Mouse (Mus musculus): ENCODE data around the gene Zfp128. TPM values are rescaled to one million over a fixed set of nuclear protein-coding genes. Genes with fewer than 3 reads are reported as not detected.
A peak's percentile ranks its signal among the peaks of the same experiment; 100 is the strongest.
"Not testable (repeated sequence)": the region's sequence is repeated elsewhere in the genome, so short reads cannot be mapped to it uniquely, and the experiment has no call there.

Gene Zfp128
- total RNA-seq (2021) (1 to 10 TPM; 2.9 to 3.7 TPM), polyA plus RNA-seq (2012; rRNA removed) (0.28 and 0.43 TPM in 2 replicates)
- long read RNA-seq = 0 reads

DNA sequence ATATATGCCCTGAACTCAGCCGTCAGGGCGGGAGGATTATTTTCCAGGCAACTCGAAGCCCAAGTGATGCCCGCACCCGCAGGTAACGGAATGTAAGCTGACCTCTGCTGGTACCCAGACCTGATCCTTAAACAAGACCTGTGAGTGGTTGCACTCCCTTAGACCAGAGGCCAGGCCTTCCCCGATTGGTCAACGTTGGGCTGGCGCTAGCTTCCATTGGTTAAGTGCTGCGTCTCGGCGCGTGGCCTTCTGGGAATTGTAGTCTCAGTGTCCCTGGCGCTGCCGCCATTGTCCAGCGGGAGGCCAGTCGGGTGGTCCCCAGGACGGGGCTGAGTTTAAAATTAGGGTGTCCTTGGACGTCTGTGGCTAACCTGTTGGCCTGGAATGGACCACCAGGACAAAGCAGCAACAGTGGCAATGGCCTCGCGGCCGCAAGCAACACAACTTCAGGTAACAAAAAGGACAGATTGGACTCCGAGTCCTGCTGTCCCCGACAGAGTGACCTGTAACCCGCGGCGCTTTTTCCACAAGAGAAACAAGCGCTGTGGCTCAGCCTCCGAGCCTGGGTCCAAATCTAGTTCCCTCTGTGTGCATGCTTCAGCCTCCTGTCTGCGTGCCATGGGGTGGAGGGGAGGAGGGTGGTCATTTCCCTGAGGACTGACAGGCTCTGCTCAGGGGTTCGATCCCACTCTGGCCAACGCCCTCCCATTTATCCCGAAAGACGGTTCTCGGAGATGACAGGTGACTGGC, at the start of gene Zfp128:
Zfp128 (plus strand) TSS at position 267 of the 750 bp plus-strand sequence.
- DNase-seq = peak; percentile 96

DNA sequence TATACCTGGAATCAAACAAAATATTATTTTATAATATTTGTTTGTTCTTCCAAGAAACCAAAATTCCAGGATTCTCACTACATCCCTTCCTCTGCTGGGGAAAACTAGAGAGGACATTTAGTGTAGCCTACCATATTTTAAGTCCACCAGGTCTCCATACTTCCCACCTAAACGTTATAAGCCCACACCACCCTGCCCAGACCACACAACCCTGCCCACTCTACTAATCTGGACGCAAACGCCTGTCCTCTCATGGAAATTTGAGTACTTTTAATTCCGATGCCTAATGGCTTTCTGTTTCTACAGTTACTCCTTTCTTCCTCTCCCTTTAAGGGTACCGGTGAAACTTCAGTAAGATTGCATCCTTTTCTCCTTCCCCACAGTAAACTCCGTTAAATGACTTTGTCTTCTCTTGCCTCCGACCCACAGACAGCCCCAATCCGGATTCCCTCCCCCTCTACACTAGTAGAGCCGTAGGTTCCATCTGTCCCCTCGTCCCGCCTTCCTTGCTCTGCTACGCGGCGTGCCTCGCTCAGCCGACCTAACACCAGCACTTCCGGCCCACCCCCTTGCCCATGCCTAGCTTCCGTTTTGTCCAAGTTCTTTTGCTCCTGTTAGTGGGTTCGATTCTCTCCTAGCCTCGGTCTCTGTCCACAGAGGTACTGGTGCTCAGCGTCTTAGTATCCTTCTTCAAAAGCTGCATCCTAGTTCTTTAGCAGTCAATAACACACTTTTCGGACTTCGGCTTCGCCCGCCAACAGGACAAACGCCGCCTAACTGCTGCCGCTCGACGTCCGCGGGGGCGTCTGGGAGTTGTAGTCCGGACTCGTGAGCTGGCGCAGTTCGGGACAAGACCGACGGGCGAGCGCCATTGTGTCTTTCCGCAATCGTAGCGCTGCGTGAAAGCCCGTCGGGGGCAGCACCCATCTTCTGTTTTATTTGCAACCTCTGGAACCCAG, 46.5 kb upstream of the Zfp128 start, which contains the start of gene Zfp110:
Zfp110 (plus strand) TSS at position 600 of the 959 bp plus-strand sequence.
- DNase-seq = peak; percentile 95

DNA sequence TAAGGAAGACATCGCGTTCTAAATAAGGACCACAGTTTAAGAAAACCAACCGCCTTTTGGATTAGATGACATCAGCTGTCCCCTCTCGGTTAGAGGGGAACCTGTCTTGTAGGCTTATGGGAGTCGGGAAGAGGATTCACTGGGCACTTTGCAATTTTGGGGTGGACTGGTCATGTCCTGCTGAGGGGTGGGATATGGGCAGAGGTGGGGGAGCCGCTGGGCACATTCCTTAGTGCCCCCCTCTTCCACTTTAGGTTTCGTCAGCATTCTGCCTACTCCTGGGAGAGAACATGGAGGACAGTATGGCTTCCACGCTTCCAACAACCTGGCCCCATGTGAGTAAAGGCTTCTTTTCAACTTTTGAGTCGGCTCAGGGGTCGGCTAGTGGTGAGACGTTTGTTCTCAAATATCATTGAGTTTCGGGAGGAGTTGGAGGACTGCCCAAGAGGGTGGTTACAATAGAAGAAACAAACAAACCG, 45.7 kb upstream of the Zfp128 start:
- peak; percentile 41 for DNase-seq

DNA sequence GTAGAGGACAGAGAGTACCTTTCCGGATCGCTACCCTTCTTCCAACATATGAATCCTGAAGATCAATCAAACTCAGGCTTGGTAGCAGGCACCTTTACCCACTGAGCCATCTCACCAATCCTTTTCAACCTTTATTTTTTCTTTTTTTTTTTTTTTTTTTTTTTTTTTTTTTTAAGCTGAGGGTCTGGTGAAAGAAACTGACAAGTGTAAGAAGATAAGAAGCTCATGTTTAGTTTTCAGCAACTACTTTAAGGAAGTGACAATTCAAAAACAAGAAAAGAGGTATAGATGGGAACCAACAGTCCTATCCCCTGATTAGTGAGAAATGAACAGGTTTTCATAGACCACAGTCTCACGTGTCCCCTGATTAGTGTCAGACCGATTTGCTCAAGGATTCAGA, 45.2 kb upstream of the Zfp128 start:
- DNase-seq = no peak

DNA sequence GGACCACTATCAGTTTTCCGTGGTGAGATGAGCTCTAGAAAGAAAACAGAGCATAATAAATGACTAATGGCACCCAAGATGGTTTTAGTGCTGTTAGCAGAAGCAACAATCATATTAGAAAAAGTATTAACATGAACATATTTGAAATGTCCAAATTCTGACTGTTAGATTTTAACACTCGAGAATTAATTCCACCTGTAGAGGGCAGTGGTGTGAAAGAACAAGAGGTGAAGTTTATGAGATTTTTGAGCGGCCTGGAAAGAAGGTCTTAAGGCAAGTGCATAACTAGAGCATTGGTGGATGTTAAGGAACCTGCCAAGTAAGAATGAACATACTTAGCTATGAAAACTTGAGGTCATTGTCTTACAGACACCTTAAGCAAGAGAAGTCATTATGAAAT, 6.7 kb upstream of the Zfp128 start:
- peak; percentile 17 for DNase-seq

DNA sequence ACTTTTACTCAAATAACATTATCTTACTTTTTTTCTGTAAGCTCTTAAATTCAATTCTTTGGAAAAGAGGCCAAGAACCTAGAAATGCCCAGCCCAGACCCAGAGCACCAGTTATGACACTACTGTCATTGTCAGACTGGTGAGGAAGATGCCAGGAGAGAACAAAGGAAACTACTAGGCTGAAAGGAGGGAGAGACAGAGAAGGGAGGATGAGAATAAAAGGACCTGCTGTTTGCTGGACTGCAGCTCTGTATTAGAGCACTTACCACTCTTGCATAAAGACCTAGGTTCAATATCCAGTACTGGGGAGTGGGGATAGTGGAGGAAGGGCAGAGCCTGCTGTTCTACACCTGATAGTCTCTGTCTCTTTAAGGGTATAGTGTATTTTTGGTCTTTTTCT, 941 bp upstream of the Zfp128 start:
- DNase-seq = no peak

DNA sequence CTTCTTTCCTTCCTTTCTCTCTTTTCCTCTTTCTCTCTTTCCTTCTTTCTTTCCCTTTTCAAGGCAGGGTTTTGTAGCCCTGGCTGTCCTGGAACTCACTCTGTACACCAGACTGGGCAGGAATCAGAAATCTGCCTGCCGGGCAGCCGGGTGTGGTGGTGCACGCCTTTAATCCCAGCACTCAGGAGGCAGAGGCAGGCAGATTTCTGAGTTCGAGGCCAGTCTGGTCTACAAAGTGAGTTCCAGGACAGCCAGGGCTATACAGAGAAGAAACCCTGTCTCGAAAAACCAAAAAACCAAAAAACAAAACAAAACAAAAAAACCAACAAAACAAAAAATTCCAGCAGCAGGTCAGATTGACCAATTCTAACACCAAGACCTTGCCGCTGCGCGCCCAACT, 480 bp upstream of the Zfp128 start:
- not testable (repeated sequence) for DNase-seq

DNA sequence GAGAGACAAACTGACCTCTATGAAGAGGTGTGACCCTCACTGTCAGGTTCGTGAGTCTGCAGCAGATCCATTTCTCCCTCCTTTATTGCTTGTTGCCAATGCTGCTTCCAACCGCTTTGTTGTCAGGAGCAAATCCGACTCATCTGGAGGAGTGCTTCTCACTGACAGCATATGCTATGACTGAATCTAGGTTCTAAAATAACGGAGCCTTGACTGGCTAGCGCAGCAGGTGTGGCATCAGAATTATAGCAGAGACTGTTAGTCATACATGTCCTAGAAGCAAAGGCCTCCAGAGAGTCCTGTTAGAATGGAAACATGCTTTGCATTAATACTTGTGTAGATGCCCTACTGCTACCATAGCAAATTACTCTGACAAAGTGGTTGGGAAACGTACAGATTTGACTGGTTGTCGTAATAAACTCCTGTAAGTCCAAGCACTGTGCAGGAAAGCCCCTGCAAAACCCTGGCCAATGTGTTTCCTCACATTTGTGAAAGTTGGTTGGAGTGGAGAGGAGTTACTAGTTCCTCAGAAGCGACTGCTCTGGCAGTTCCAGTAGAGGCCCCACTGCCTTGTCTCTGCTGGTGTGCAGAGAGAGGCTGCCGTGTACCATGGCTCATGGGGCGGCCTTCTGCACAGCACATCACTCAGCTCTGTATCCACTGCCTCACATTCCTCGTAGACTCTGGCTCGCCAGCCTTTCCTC, 5.7 kb downstream of the Zfp128 start:
- DNase-seq = no peak

DNA sequence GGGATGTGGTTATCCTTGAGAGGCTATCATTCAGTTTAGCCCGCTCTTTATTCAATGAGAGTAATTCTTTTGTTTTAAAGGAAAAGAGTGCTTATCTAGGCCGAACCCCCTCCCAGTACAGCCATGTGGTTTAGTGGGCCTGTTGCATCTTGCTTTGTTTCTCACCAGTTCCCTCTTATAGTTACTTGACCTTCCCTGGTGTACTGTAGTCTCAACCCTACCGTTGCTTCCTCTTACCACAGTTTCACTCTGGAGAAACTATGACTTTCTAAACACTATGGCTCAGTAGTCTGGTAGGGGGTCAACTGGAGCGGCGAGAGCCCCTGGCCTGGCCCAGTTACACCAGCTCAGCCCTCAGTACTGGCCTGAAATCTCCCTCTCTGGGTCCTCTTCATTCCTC, 6.6 kb downstream of the Zfp128 start:
- no peak for DNase-seq

DNA sequence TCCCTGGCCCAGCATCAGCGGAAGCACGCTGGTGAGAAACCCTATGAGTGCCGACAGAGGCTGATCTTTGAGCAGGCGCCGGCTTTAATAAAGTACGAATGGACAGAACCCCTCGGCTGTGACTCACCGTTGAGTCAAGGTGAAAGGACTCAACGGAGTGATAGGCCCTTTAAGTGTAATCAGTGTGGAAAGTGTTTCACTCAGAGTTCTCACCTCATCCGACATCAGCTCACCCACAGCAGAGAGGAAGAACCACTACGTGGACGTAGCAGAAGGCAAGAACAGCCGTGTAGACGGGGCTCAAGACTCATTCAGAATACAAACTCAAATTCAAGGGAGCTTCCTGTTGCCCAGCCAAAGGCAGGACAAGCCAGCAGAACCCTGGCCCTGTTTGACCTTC, 10.0 kb downstream of the Zfp128 start:
- DNase-seq = no peak

DNA sequence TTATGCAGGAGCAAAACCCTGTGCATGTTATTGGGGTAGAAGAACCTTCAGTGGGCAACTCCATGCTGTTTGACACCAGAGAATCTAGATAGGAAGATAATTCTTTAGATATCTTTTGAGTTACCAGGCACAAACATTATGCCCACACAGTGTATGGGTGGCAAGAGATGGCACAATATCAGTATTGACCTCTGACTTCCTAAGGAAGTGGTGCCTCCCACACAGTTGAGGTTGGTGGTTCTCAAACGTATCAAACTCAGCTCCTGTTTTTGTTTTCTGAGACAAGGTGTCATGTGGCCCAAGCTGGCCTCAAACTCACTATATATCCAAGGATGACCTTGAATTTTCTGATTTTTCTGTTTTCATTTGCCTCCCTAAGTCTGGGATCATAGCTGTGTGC, 10.4 kb downstream of the Zfp128 start:
- no peak for DNase-seq

DNA sequence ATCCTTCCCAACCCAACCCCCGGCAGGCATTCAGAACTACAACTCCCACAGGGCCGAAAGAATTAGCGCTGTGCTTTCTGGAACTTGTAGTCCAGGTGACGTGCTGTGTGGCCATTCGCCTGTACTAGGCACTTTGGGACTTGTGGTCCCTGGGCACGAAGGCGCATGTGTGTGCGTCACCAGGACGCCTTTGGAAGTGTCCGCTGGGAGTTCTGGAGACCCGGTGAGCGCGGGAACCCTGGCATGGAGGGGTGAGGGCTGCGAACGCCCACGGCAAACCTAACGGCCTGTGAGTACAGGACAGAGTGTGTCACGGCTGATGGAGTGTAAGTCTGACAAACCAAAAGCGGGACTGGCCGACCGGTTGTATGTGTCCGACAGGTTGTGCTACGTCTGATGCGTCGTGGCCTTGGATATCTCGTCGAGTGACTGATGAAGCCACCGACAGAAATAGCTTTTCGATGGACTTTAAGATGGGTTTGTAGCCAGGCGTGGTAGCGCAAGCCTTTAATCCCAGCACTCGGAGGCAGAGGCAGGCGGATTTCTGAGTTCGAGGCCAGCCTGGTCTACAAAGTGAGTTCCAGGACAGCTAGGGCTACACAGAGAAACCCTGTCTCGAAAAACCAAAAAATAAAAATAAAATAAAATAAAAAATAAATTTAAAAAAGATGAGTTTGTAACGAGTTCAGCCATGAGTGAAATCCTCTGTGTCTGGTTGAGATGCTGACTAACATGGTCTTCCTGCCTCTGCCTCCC, 16.9 kb downstream of the Zfp128 start, which contains the start of gene Zscan22:
Zscan22 (plus strand) TSS at position 161 of the 756 bp plus-strand sequence.
- DNase-seq = peak; percentile 95

DNA sequence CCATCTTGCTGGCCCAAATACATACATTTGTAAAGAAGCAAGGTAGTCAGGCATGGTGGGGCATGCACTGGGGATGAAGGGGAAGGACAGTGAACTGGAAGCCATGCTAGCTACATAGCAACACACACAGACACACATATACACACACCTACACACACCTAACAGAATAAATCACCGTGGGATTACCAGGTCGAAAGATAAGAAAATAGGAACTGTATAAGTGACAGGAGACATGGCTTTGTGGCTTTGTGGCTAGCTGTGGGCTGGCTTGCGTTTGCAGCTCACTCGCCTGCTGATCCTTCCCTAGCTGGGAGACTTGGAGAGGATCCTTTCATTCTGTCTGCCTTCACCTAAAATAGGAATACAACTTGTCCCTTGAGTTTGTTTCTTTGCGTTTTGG, 20.5 kb downstream of the Zfp128 start:
- DNase-seq = no peak

DNA sequence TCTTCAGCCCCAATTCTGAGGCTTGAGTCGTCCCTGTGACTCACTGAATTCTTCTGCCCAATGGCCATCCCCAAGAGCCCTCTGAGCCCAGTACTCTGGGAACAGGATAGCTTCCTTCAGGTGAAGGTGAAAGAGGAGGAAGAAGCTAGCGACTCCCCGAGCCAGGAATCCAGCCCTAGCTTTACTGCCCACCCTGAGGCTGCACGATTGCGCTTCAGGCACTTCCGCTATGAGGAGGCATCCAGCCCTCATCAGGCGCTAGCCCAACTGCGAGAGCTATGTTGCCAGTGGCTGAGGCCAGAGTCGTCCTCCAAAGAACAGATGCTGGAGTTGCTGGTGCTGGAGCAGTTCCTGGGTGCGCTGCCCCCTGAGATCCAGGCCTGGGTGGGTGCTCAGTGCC, 22.6 kb downstream of the Zfp128 start:
- DNase-seq = no peak

DNA sequence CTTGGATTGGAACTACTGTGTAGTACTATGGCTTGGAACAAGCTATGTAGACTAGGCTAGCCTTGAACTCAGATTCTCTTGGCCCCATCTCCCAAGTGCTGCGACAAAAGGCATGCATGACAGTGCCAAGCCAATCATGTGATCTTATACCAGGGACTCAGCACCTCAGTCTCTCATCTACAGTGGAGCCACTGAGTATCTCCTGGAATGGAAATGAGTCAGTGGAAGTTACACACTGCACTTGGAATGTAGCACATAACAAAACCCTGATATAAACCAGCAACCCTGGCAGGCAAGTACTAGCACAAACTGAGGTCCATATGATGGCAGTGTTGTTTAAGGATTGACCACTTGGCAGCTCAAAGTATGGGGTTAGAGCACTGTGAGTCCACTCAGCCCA, 24.2 kb downstream of the Zfp128 start:
- peak; percentile 45 for DNase-seq

DNA sequence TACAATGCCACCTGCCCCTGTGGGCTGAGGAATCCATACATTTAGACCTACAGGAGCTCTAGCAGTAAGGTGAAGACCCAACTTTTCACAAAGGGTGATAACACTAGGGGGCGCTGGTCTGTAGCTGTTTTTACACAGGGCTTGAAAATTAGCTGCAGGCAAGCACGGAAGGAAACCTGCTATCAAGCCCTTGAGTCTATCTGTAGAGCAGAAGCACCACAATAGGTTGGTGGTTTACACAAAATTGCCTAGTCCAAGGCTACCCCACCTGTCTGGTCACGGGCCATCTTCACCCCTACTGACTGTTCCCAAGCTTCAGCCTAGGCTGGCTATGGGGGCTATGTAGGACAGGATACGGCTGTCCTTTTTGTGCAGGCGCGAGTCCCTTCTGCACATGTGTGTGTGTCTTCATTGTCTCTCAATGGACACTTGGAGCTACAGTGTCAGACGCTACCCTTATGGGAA, 28.6 kb downstream of the Zfp128 start:
- DNase-seq = peak; percentile 82

DNA sequence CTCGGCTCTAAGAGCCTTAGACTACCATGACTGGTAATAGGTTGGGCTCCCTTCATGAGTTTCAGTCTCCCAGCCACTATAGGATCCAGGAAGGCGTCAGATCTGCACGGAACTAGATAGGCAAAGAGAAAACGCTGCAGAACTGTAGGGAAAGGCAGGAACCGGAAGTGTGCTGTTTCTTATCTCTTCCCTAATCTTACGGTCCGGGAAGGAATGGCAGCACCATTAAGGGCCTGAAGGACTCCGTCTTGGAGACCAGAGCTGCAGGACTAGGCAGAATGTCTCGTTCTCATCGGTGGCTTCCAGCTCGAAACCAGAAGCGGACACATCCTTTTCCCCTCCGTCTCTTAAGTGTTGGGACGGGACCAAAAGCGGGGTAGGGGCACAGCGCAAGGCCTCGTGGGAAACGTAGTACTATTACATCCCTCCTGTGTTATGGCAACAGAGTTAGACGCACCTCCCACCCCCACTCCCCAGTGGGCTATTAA, 29.2 kb downstream of the Zfp128 start:
- peak; percentile 75 for DNase-seq

DNA sequence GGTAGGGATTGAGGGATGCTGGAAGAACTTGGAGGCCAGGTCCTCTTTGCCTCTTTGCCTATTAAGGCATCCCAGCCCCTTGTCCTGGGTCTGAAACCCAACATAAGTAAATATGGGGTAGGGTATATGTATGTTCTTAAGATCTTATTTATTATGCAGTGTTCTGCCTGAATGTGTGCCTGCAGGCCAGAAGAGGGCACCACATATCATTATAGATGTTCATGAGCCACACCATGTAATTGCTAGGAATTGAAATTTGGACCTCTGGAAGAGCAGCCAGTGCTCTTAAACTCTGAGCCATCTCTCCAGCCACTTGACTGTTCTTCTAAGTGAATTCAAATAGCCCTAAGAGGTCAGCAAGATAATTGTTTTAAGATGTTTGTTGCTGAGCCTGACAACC, 32.6 kb downstream of the Zfp128 start:
- no peak for DNase-seq

DNA sequence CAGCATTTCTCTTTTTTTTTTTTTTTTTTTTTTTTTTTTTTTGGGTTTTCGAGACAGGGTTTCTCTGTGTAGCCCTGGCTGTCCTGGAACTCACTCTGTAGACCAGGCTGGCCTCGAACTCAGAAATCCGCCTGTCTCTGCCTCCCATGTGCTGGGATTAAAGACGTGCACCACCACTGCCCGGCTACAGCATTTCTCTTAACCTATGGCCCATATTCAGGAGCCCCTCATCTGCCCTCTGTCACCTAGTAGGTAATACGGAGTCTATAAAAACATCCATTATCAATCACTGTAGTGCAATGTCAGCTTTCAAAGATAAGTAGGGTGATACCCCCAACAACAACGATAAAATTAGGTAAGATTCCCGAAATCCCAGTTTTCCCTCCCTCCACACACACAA, 39.5 kb downstream of the Zfp128 start:
- not testable (repeated sequence) for DNase-seq

DNA sequence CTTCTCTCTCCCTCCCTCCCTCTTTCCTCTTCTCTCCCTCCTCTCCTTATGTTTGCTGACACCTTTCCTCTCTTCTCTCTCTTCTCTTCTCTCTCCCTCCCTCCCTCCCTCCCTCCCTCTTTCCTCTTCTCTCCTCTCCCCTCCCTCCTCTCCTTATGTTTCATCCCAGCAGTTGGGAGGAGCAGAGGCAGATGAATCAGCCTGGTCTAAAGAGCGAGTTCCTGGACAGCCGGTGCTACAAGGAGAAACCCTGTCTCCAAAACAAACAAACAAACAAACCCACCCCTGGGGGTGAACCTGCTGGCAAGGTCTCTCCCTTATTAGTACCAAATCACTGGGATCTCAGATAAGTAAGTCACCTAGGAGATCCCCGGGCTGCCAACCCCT, 40.3 kb downstream of the Zfp128 start:
- DNase-seq = no peak

Data from adrenal gland, adult 2 months (tissue).